Mouse (Mus musculus) G1E (cell line): Measurements from ENCODE around the gene Prdm16.

Source experiments
- CTCF ChIP-seq: IDR thresholded peaks from 2 replicates; pipeline ENCODE4 v1.5.1; 2012; ENCODE audit warnings: low read depth, low read length, inconsistent platforms, mixed read lengths
- GATA1 ChIP-seq: IDR thresholded peaks from 2 replicates; pipeline ENCODE4 v1.6.1; 2012; ENCODE audit warnings: borderline replicate concordance, low read length, inconsistent platforms, mixed read lengths
- GATA2 ChIP-seq: IDR thresholded peaks from 2 replicates; pipeline ENCODE4 v1.6.1; 2012; ENCODE audit warnings: low read depth, low read length, inconsistent platforms, borderline replicate concordance

DNA sequence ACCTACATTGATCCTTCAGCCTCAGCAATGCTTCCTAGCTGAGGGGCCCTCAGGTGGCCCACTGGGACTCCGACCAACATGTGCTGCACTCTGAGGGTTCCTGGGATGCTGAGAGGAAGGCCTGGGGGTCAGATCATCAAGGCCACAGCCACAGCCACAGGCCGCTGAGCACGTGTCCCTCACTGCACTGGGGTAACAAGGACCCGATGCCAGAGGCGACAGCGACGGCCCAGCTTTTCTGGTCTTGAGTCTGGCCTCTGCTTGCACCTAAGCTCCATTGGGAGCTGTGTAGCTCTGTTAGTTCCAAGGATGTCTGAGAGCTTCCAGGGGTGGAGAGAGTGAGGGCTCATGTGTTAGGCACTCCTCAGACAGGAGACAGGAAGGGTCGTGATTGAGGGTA, 265.8 kb downstream of the Prdm16 start:
- TF ChIP-seq CTCF (no peak), GATA1 (no peak), GATA2 (no peak)
